Mouse (Mus musculus) thymus, postnatal 0 days (tissue): ENCODE measurements around the gene Oosp1. TPM values are rescaled to one million over a fixed set of nuclear protein-coding genes. Genes with fewer than 3 reads are reported as not detected.

ENCODE experiments used
- DNase-seq: peaks from one replicate; pipeline ENCODE4 v3.0.0-alpha.2; 2015; ENCODE audit warnings: low spot score
- polyA plus RNA-seq: library from polyadenylated mRNA; unstranded; fragments of >200 nt; fragmentation: Nextera tagmentation; extraction: Ambion mirVana; gene quantifications from 2 replicates; pipeline ENCODE4 v1.2.1, GENCODE M21; 2015

Oosp1 gene
- polyA plus RNA-seq, result 0.24 and 0.56 TPM in 2 replicates

DNA sequence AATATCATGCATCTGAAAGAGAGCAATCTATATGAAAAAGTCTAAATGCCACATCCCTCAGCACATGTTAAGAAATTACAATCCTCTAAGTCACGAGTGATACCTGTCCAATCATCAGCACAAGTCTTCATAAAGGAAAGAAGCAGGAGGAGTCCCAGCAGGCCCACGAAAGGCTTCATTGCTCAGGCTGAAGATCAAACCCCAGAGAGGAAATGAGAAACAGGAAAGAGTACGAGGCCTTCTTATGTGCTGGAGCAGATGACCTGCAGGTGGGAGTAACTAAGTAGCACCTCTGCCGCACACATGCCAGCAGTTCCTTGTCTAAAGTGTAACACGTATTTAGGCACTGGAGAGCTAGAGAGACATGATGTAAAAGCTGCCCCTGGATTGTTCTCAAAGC is at the start of gene Oosp1:
Oosp1 (minus strand) TSS at position 312 of the 400 bp plus-strand sequence.
- peak; percentile 34 for DNase-seq

GRCm38 (mm10) chr19:11736455-11736854 is 45.5 kb upstream of the Oosp1 start:
- no peak for DNase-seq

DNA sequence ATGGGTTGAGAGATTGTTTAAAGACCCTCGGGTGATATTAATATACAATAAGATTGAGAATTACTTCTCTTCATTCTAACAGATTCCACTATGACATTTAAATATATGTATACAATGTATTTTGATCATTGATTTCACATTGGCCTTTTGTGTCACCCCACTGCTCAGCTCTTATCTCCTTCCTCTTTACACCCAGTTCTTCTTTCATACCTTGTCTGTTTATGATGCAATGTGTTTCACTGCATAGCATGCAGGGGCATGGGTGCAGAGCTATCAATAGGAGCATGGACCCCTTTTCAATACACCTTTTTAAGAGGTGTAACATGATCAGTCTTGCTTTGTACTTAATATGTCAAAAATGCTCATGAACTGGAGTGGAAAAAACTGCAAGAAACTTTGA is 39.3 kb upstream of the Oosp1 start:
- no peak for DNase-seq

DNA sequence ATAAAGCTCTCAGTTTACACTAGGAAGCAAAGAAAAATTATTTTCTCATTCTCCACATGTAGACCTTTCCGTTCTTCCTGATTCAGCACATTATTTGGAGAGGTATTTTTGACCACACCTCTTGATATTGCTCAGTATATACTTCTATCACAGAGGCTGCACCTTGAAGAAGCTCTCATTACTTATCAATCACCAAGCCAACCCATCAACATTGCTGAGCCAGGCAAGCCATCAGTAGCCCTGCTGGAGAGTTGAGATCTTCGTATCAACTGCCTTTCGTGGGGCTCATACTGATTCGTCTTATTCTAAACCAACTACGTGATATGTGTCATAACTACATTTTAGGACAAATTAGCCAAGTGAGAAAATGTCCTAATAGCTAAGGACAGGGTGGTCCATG is 36.4 kb upstream of the Oosp1 start:
- DNase-seq, result no peak

DNA sequence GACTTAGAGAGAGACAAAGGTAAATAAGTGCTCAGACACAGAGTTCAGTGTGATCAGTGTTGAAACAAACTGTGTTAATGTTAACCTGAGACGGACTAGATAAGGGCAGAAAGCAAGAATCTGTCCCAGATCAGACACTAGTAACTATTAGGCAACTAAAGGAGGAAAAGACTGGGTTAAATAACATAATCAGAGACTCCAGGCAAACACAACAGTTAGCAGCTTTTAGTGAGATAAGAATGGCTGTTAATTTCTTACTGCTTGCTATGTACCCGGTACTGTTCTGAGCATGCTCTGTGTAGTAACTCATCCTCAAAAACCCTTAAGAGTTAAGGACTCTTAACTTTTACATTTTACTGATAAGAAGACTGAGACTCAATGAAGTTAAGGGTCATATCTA is 35.0 kb upstream of the Oosp1 start:
- no peak for DNase-seq

DNA sequence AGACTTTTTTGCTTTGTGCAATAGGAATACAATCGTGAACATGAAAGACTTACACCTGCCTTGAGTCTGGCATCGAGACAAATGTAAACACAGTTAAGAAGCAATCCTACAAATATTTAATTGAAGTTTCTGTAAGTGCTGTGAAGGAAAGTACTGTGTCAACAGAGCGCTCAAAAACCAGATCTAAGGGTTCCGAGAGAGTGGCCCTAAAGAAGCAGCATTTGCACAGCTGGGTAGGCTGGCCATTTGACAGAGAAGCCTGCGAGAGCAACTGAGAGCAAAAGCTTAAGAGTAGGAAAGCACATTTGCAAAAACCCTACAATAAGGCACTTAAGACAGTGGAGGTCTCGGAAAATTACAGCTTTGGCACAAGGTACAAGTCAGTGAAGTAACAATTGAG is 33.3 kb upstream of the Oosp1 start:
- DNase-seq, result no peak

DNA sequence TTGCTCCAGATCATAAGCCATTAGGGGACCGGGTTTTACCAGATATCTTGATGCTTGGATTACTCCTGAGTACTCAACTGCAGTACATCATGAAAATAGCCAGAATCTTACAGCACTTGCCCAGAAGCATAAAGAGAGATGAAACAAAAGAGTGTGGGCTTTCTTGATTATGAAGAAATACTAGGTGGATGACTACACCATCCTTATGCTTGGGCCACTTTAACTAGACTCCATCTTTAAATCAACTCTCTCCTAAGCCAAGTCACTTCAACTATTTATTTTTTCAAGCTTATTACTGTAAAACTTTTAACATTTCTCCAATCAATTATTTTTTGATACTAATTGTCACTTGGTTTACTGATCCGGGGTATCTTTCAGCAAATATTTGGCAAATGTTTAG is 32.9 kb upstream of the Oosp1 start:
- no peak for DNase-seq

- no peak for DNase-seq
Measured at GRCm38 (mm10) chr19:11720071-11720470, 29.1 kb upstream of the Oosp1 start.

DNA sequence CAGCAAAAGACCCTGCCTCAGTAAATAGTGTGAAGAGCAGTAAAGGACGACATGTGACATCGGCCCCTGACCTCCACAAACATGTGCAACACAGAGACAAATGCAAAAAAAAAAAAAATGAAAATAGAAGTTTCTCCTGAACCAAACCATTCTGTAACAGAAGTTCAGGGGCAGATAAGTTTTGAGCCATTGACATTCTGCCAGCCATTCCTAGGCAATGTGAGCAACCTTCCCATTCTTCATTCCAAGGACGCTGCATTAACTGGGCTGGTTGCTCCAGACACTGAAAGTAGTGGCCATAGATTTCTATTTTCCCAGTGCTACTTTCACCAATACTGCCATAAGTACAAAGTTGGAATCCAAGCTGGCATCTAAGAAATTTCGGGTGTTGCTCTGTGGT is 21.5 kb upstream of the Oosp1 start:
- DNase-seq, result no peak

DNA sequence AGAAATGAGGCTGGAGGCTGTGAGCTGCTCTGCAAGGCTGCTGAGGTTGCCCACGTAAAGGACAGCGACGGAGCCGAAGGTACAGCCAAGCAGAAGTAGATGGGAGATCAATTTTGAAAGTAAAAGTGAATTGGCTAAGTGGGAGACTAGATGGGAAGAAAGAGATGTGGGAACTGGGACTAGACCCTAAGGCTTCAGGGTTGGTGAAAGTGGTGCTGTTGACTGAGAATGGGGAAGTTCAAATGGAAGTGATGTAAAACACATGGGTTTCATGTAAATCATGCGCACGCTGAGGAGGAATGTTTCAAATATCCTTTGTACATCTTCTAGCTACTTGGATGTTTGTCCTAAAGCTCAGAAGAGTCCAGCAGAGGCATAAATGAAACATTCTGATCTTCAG is 7.4 kb upstream of the Oosp1 start:
- DNase-seq, result no peak

GRCm38 (mm10) chr19:11696755-11697154 is 5.8 kb upstream of the Oosp1 start, which contains the start of gene Oosp3:
Gene Oosp3 (plus strand): TSS chr19:11697055.
- no peak for DNase-seq

DNA sequence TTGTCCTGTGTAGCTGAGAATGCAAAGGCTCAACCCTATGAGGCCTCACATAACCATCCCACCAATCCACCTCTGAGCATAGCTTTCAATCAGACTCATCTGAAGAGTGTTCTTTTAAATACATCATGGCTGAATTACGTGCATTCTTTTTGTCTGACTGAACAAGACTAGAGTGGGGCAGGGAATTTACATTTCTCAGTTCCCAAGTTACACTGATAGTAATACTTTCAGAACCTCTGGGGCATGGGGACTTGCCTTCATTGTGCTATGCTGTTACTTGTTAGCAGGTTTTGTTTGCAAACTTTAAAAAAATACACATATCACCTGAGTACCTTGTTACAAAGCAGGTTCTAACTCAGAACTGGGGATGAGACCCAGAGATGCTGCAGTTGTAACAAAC is 504 bp upstream of the Oosp1 start:
- DNase-seq, result no peak

DNA sequence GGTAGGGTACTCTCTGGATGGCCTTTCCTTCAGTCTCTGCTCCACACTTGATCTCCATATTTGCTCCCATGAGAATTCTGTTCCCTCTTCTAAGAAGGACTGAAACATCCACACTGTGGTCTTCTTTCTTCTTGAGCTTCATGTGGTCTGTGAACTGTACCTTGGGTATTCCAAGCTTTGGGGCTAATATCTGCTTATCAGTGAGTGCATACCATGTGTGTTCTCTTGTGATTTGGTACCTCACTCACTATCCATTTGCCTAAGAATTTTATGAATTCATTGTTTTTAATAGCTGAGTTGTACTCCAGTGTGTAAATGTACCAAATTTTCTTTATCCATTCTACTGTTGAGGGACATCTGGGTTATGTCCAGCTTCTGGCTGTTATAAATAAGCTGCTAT is 29.4 kb downstream of the Oosp1 start:
- no peak for DNase-seq

GRCm38 (mm10) chr19:11660459-11660858 is 30.5 kb downstream of the Oosp1 start, which contains the start of gene Oosp2:
Gene Oosp2 (minus strand): TSS chr19:11660559.
- DNase-seq, result no peak

- no peak for DNase-seq
Measured at GRCm38 (mm10) chr19:11659142-11659541, 31.8 kb downstream of the Oosp1 start.

GRCm38 (mm10) chr19:11649564-11649963 is 41.4 kb downstream of the Oosp1 start:
- DNase-seq, result no peak

DNA sequence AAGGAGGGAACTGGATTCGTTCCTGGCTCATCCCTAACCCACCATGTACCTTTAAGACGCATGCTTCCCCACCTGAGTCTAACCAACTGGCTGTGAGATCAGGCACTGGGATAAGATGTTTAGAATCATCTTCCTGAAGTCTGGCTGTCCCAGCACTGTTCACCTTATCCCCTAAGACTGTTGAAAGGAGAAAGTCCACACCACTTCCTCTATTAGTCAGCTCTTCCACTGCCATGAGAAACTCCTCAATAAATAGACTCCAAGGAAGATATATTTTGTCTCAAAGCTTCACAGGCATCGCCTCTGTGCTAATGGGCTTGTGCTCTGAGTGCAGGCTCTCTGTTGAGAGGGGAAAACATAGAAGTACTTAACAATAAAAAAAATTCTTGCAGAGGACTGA is 44.8 kb downstream of the Oosp1 start:
- no peak for DNase-seq

DNA sequence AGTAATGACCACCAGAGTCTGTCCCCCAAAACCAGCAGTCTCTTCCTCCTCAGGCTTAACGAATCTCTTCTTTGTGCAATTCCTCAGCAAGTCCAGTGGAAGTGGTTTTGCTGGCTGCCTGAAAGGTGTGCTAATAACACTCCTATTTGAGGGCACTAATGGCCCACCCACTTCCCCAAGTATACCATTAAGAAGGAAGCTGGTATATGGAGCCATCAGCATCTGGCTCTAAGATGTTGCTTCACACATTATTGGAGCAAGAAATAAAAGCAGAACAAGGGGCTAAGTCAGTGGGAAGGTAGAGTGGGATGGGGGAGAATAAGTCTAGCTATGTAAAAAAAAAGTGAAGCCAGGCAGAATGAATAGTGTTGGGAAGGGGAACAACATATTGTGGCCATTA is 50.2 kb downstream of the Oosp1 start, which contains the start of gene Ms4a3:
Ms4a3 (minus strand) TSS at position 120 of the 400 bp plus-strand sequence.
- no peak for DNase-seq

- no peak for DNase-seq
Measured at GRCm38 (mm10) chr19:11639038-11639437, 51.9 kb downstream of the Oosp1 start.

DNA sequence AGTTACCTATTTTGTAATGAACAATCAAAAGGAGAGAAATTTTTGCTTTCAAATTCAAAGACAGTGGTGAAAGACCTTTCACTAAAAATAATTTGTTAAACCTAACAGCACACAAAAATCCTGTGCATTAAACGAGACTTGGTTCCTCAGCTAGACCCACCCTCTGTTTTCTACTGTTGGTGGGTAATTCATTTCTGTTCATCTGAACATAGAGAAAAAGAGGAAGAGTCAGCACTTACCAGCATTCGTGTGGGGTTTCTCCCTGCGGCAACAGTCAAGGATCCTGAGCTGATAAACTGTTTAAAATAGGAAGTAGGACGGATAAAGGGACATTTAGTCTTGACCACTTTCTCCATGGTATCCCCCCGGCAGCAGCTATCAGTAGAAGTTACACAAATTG is 55.4 kb downstream of the Oosp1 start:
- no peak for DNase-seq

DNA sequence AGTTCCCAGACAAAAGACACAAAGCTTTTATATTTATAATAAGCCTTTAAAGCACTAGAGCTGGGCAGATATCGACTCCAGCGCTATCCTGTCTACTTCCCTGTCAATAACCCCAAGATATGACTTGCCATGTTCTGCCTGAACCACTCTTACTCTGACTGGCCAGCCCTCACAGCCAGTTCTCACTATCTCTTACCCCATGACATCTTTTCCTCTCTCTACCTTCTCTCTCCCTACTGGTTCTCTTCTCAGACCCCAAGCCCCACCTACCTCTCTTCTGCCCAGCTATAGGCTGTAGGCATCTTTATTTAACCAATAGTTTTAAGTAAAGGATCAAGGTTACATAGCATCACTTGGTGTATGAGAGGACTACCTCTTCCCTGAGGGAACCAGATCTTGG is 56.6 kb downstream of the Oosp1 start:
- DNase-seq, result no peak

DNA sequence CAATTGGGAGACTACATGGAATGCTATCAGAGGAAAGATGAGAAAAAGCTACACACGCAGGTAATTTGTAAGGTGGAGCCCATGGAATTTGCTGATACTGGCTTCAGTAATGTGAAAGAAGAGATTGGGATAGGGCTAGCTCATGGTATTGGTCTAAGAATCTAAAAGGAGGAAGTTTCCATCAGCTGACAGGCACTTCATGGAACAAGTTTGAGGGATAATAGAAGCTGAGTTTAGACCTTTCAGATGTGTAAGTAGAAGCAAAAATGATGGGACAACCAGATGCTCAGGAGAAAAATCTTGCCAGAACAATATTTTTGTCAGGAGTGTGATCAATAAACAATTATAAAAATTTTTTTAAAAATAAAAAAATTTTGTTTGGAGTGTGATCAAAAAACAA is 57.2 kb downstream of the Oosp1 start:
- no peak for DNase-seq

DNA sequence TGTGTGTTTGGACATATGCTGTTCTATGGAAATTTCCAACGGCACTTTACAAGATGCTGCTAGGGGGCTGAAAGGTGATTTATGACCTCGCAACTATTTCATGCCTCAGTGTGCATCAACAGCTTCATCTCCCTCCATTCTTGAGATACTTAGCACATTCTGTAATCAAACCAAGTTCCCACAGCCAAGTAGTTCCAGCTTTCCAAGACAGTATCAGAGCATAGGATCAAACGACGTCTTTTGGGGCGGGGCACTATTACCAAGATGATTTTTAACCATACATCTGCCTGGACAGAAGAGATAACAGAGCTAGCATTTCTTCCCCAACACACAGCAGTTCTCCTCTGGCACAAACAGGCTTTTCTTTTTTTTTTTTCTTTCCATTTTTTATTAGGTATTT is 65.7 kb downstream of the Oosp1 start:
- DNase-seq, result no peak

GRCm38 (mm10) chr19:11624800-11625199 is 66.2 kb downstream of the Oosp1 start:
- DNase-seq, result no peak
